In genomic region chr7:38184786-38185185, GRCm38 (mm10) we compare ENCODE assay signal across 10 mouse cellular contexts. TPM values are rescaled to one million over a fixed set of nuclear protein-coding genes. Genes with fewer than 3 reads are reported as not detected.
DNase-seq lines count a peak whose midpoint lies in the region; ATAC-seq and TF ChIP-seq lines count a peak whose summit lies in the region.
"Had no signal": no experiment of that assay in that cellular context is flagged by ENCODE, and none has a peak within 500 bp of the region (broad histone marks: within the 10 kb centered on the region; RNA-seq: fewer than 3 reads in every experiment).

No protein-coding gene starts in this region.

- H3K4me2 ChIP-seq in heart, postnatal 0 days (ENCODE audit: low read depth, low read length) = peak overlapping the region; percentile 89; the same call in 1 of the 2 replicates
- peak overlapping the region; percentile 82; the same call in 1 of the 2 replicates for H3K4me2 ChIP-seq in hindbrain, postnatal 0 days (ENCODE audit: low read depth, low read length)
- no peak overlapping the region for H3K4me2 ChIP-seq in stomach, embryonic 16.5 days (ENCODE audit: low read depth, low read length)

- no peak for DNase-seq in heart, postnatal 0 days (ENCODE audit: low spot score)
- no peak for DNase-seq in heart, adult 18-20 months
- no peak for DNase-seq in spleen, adult 2 months (ENCODE audit: low read depth in 1 of 2, low spot score in 2 of 2)
- DNase-seq in spleen, postnatal 10 days (ENCODE audit: low spot score in 2 of 2) = no peak
- no peak for DNase-seq in hindbrain, postnatal 0 days (ENCODE audit: low spot score)
- DNase-seq in cerebellum, adult 2 months = no peak
- DNase-seq in left cerebral cortex, postnatal 14 days (ENCODE audit: low spot score in 2 of 2) = no peak
- DNase-seq: kidney, postnatal 10 days; thymus, postnatal 14 days had no signal

- TF ChIP-seq EP300 in heart, postnatal 0 days (IDR thresholded peaks at IDR 0.05; ENCODE audit: low read depth) = no peak

- TF ChIP-seq POLR2A in spleen, adult 2 months (IDR thresholded peaks at IDR 0.05; ENCODE audit: low read depth, low read length) = no peak
- no peak for TF ChIP-seq POLR2A in cerebellum, adult 2 months (IDR thresholded peaks at IDR 0.05; ENCODE audit: borderline replicate concordance, insufficient read depth, low read length)

- H3K9me3 ChIP-seq in heart, postnatal 0 days (replicated peaks; ENCODE audit: control insufficient read depth, low read length) = no peaks in the 10 kb centered on the region
- no peaks in the 10 kb centered on the region for H3K9me3 ChIP-seq in hindbrain, postnatal 0 days (ENCODE audit: low read length)
- no peaks in the 10 kb centered on the region for H3K9me3 ChIP-seq in stomach, embryonic 16.5 days (replicated peaks; ENCODE audit: control insufficient read depth, low read length)

- peaks cover 10% of the 10 kb centered on the region for H3K4me1 ChIP-seq in heart, postnatal 0 days (ENCODE audit: control insufficient read depth, insufficient read depth)
- H3K4me1 ChIP-seq in spleen, adult 2 months (ENCODE audit: control insufficient read depth, insufficient read depth, insufficient read length) = peaks cover 34% of the 10 kb centered on the region
- peaks cover 19% of the 10 kb centered on the region for H3K4me1 ChIP-seq in hindbrain, postnatal 0 days (ENCODE audit: insufficient read depth, low read length)
- H3K4me1 ChIP-seq in stomach, embryonic 16.5 days (ENCODE audit: control insufficient read depth, insufficient read depth, low read length) = peaks cover 14% of the 10 kb centered on the region
- peaks cover 7% of the 10 kb centered on the region; the same call in 1 of the 2 replicates for H3K4me1 ChIP-seq in cerebellum, adult 2 months (ENCODE audit: control insufficient read depth, insufficient read depth, low read length)

- ATAC-seq in heart, postnatal 0 days (ENCODE audit: insufficient read depth, low read depth) = no peak
- no peak for ATAC-seq in hindbrain, postnatal 0 days
- no peak for ATAC-seq in stomach, embryonic 16.5 days (ENCODE audit: insufficient read depth, low FRiP score)

- no peak overlapping the region for H3K9ac ChIP-seq in heart, postnatal 0 days (replicated peaks; ENCODE audit: low read depth, low read length)
- no peak overlapping the region for H3K9ac ChIP-seq in hindbrain, postnatal 0 days (replicated peaks; ENCODE audit: low read length)
- no peak overlapping the region for H3K9ac ChIP-seq in stomach, embryonic 16.5 days (ENCODE audit: low read length)

- WGBS in heart, postnatal 0 days = 86% methylated on average over 6 of the region's 6 CpGs
- 73% methylated on average over 6 of the region's 6 CpGs for WGBS in spleen, adult 2 months
- 87% methylated on average over 6 of the region's 6 CpGs for WGBS in hindbrain, postnatal 0 days
- WGBS in stomach, embryonic 16.5 days = 76% methylated on average over 6 of the region's 6 CpGs
- 65% methylated on average over 6 of the region's 6 CpGs for WGBS in cerebellum, adult 2 months

- intact Hi-C loops in left cerebral cortex, postnatal 14 days (cut with DNase I) = loop anchor here (5.0 kb wide), 1 partner anchor 83 kb away; no protein-coding TSS in a partner anchor

- no peak overlapping the region for H3K4me3 ChIP-seq in heart, postnatal 0 days (ENCODE audit: low read depth, low read length)
- no peak overlapping the region for H3K4me3 ChIP-seq in spleen, adult 2 months (ENCODE audit: extremely low read depth, insufficient read depth, insufficient read length)
- H3K4me3 ChIP-seq in hindbrain, postnatal 0 days (ENCODE audit: low read length) = no peak overlapping the region
- no peak overlapping the region for H3K4me3 ChIP-seq in stomach, embryonic 16.5 days (replicated peaks; ENCODE audit: low read length)
- H3K4me3 ChIP-seq in cerebellum, adult 2 months (replicated peaks; ENCODE audit: insufficient read depth, low read depth, low read length) = no peak overlapping the region

- no peaks in the 10 kb centered on the region for H3K27me3 ChIP-seq in heart, postnatal 0 days (ENCODE audit: control insufficient read depth, insufficient read depth, low read length)
- H3K27me3 ChIP-seq in spleen, adult 2 months (ENCODE audit: control insufficient read depth, insufficient read depth, low read length) = no peaks in the 10 kb centered on the region
- no peaks in the 10 kb centered on the region for H3K27me3 ChIP-seq in hindbrain, postnatal 0 days (ENCODE audit: insufficient read depth, low read length)
- H3K27me3 ChIP-seq in stomach, embryonic 16.5 days (ENCODE audit: control insufficient read depth, insufficient read depth, low read length) = no peaks in the 10 kb centered on the region
- H3K27me3 ChIP-seq in cerebellum, adult 2 months (ENCODE audit: control insufficient read depth, insufficient read depth, low read length) = no peaks in the 10 kb centered on the region

- H3K36me3 ChIP-seq in heart, postnatal 0 days (replicated peaks; ENCODE audit: control insufficient read depth, insufficient read depth, low read length) = peaks cover 12% of the 10 kb centered on the region; the same call in 1 of the 2 replicates
- H3K36me3 ChIP-seq in spleen, adult 2 months (ENCODE audit: control insufficient read depth, insufficient read depth, low read length) = no peaks in the 10 kb centered on the region
- H3K36me3 ChIP-seq in hindbrain, postnatal 0 days (ENCODE audit: insufficient read depth, low read length) = no peaks in the 10 kb centered on the region
- no peaks in the 10 kb centered on the region for H3K36me3 ChIP-seq in stomach, embryonic 16.5 days (ENCODE audit: control insufficient read depth, insufficient read depth, low read length)

- H3K27ac ChIP-seq in heart, postnatal 0 days (ENCODE audit: low read depth) = no peak overlapping the region
- peak overlapping the region; percentile 6 for H3K27ac ChIP-seq in spleen, adult 2 months (ENCODE audit: insufficient read depth, low read length)
- H3K27ac ChIP-seq in hindbrain, postnatal 0 days = no peak overlapping the region
- 0 out of 2 replicates have a peak overlapping the region, but pooled peaks have one; percentile 15 for H3K27ac ChIP-seq in stomach, embryonic 16.5 days (ENCODE audit: low read length)
- no peak overlapping the region for H3K27ac ChIP-seq in cerebellum, adult 2 months (ENCODE audit: insufficient read depth, low read length)

- TF ChIP-seq CTCF in heart, postnatal 0 days (IDR thresholded peaks at IDR 0.05; ENCODE audit: low read depth) = no peak
- TF ChIP-seq CTCF in spleen, adult 2 months (IDR thresholded peaks at IDR 0.05; ENCODE audit: extremely low read depth, insufficient read depth, insufficient read length, insufficient replicate concordance) = no peak
- no peak for TF ChIP-seq CTCF in hindbrain, postnatal 0 days (IDR thresholded peaks at IDR 0.05; ENCODE audit: low read depth)
- no peak for TF ChIP-seq CTCF in cerebellum, adult 2 months (IDR thresholded peaks at IDR 0.05; ENCODE audit: borderline replicate concordance, insufficient read depth, low read depth, low read length)

RNA-seq across cellular contexts. Expression of gene 1600014C10Rik, which starts 1.8 kb away (rescaled TPM):
- total RNA-seq in heart, postnatal 0 days (2014; rRNA removed; ENCODE audit: low replicate concordance) = 15.9 and 17.5 TPM in 2 replicates
- 16.5 and 19.1 TPM in 2 replicates for polyA plus RNA-seq in heart, postnatal 0 days (2015; fragmentation: Nextera tagmentation; extraction: Ambion mirVana)
- total RNA-seq in heart, adult 18-20 months (2021) = 10 to 100 TPM; 36.7 to 37.9 TPM
- polyA plus RNA-seq in spleen, adult 2 months (2012; rRNA removed) = 14.1 and 19.5 TPM in 2 replicates
- total RNA-seq in hindbrain, postnatal 0 days (2014; rRNA removed) = 34.9 and 35.8 TPM in 2 replicates
- 25.6 and 26.1 TPM in 2 replicates for polyA plus RNA-seq in hindbrain, postnatal 0 days (2015; fragmentation: Nextera tagmentation; extraction: Ambion mirVana)
- polyA plus RNA-seq in stomach, embryonic 16.5 days (2015; fragmentation: Nextera tagmentation; extraction: Ambion mirVana) = 15.9 and 17.0 TPM in 2 replicates
- 32.8 and 33.1 TPM in 2 replicates for polyA plus RNA-seq in cerebellum, adult 2 months (2012; rRNA removed)
- 10 to 100 TPM; 17.7 to 18.8 TPM for total RNA-seq in left cerebral cortex, postnatal 14 days (2021)

RNA-seq across cellular contexts. Expression of gene Plekhf1, which starts 43.0 kb away (rescaled TPM):
- 6.3 and 17.5 TPM in 2 replicates for total RNA-seq in heart, postnatal 0 days (2014; rRNA removed; ENCODE audit: low replicate concordance)
- polyA plus RNA-seq in heart, postnatal 0 days (2015; fragmentation: Nextera tagmentation; extraction: Ambion mirVana) = 6.6 and 8.6 TPM in 2 replicates
- total RNA-seq in heart, adult 18-20 months (2021) = 10 to 100 TPM; 12.9 to 13.3 TPM
- polyA plus RNA-seq in spleen, adult 2 months (2012; rRNA removed) = 1.6 TPM in 2 replicates
- total RNA-seq in hindbrain, postnatal 0 days (2014; rRNA removed) = 1.2 and 2.0 TPM in 2 replicates
- 0.84 and 0.97 TPM in 2 replicates for polyA plus RNA-seq in hindbrain, postnatal 0 days (2015; fragmentation: Nextera tagmentation; extraction: Ambion mirVana)
- polyA plus RNA-seq in stomach, embryonic 16.5 days (2015; fragmentation: Nextera tagmentation; extraction: Ambion mirVana) = 4.0 and 4.1 TPM in 2 replicates
- polyA plus RNA-seq in cerebellum, adult 2 months (2012; rRNA removed) = 8.2 and 10.2 TPM in 2 replicates
- total RNA-seq in left cerebral cortex, postnatal 14 days (2021) = 1 to 10 TPM in 1 of 2 experiments, under 1 TPM in 1; 0.89 to 1.8 TPM

Comparison
In these comparisons a context has a peak if more than half of its experiments do, and no peak if none do; other contexts are left out.
1. H3K27ac ChIP-seq: peak in spleen, adult 2 months (single experiment) and stomach, embryonic 16.5 days (single experiment); none in heart, postnatal 0 days (single experiment), hindbrain, postnatal 0 days (single experiment) and cerebellum, adult 2 months (single experiment).